Mouse (Mus musculus) ES-E14 (cell line): ENCODE data around the gene Smpd4. TPM values are rescaled to one million over a fixed set of nuclear protein-coding genes. Genes with fewer than 3 reads are reported as not detected.

Source experiments
- DNase-seq: peaks from one replicate; pipeline ENCODE4 v3.0.0-alpha.2; 2013; ENCODE audit warnings: low read depth, low spot score
- H3K27ac ChIP-seq: 2 replicates; pipeline ENCODE4 v1.5.1; 2012; ENCODE audit warnings: low read depth, mild to moderate bottlenecking, low read length, moderate library complexity, mixed read lengths; ENCODE audit not compliant: poor library complexity, insufficient read depth, severe bottlenecking
- H3K36me3 ChIP-seq: 2 replicates; pipeline ENCODE4 v1.6.1; 2012; ENCODE audit warnings: mild to moderate bottlenecking, low read length, moderate library complexity, mixed read lengths; ENCODE audit not compliant: control insufficient read depth, poor library complexity, insufficient read depth, severe bottlenecking
- H3K4me1 ChIP-seq, 2 experiments: fragments of 150-350 bp in 1 of 2; sonication (generic) in 1 of 2; 2 replicates each; pipeline ENCODE4 v1.6.1; 2012; ENCODE audit warnings: low read length in 2 of 2, mild to moderate bottlenecking in 1 of 2, mixed read lengths in 1 of 2; ENCODE audit not compliant: control insufficient read depth in 2 of 2, insufficient read depth in 2 of 2, poor library complexity in 1 of 2
- H3K4me3 ChIP-seq, 2 experiments: fragments of 150-350 bp in 1 of 2; sonication (generic) in 1 of 2; 2 replicates each; pipeline ENCODE4 v1.5.1; 2012; ENCODE audit warnings: low read length in 2 of 2, low read depth in 1 of 2, mild to moderate bottlenecking in 1 of 2, mixed read lengths in 1 of 2; ENCODE audit not compliant: insufficient read depth in 1 of 2, poor library complexity in 1 of 2, severe bottlenecking in 1 of 2
- H3K9ac ChIP-seq: 2 replicates; pipeline ENCODE4 v1.6.1; 2012; ENCODE audit warnings: low read depth, mild to moderate bottlenecking, low read length, mixed read lengths; ENCODE audit not compliant: poor library complexity, insufficient read depth, severe bottlenecking
- H3K9me3 ChIP-seq: fragments of 150-350 bp; sonication (generic); 2 replicates; pipeline ENCODE4 v1.6.1; 2012; ENCODE audit warnings: low read depth, mild to moderate bottlenecking, low read length; ENCODE audit not compliant: control insufficient read depth, insufficient read depth
- CHD2 ChIP-seq: IDR thresholded peaks from 2 replicates; pipeline ENCODE4 v1.6.1; 2014; ENCODE audit warnings: mild to moderate bottlenecking, low read depth, low read length, inconsistent platforms
- HCFC1 ChIP-seq: IDR thresholded peaks from 2 replicates; pipeline ENCODE4 v1.6.1; 2012; ENCODE audit warnings: low read length, inconsistent platforms, borderline replicate concordance; ENCODE audit not compliant: insufficient read depth
- MAFK ChIP-seq: IDR thresholded peaks from 2 replicates; pipeline ENCODE4 v1.6.1; 2014; ENCODE audit warnings: mild to moderate bottlenecking, low read depth, low read length, inconsistent platforms; ENCODE audit not compliant: insufficient read depth
- ZC3H11A ChIP-seq: IDR thresholded peaks from 2 replicates; pipeline ENCODE4 v1.6.1; 2012; ENCODE audit warnings: low read depth, mild to moderate bottlenecking, inconsistent platforms, low read length, borderline replicate concordance
- ZNF384 ChIP-seq: IDR thresholded peaks from 2 replicates; pipeline ENCODE4 v1.6.1; 2012; ENCODE audit warnings: low read depth, low read length, inconsistent platforms
- in situ Hi-C, 2 experiments: fragments of 600-800 bp; cut with MboI; formaldehyde crosslinking; loops; one replicate each; pipeline ENCODE4 v1.15.1; 2025; ENCODE audit warnings: low sequenced_read_pairs in 2 of 2, inconsistent platforms in 1 of 2; ENCODE audit not compliant: unreplicated experiment in 2 of 2
- total RNA-seq: library from RNA; depleted of rRNA; stranded (reverse); fragments of 300-350 nt; gene quantifications from 2 replicates; pipeline ENCODE4 v1.2.3, GENCODE M21; 2012

Smpd4 gene
- total RNA-seq, 1 experiment: 123 TPM

DNA sequence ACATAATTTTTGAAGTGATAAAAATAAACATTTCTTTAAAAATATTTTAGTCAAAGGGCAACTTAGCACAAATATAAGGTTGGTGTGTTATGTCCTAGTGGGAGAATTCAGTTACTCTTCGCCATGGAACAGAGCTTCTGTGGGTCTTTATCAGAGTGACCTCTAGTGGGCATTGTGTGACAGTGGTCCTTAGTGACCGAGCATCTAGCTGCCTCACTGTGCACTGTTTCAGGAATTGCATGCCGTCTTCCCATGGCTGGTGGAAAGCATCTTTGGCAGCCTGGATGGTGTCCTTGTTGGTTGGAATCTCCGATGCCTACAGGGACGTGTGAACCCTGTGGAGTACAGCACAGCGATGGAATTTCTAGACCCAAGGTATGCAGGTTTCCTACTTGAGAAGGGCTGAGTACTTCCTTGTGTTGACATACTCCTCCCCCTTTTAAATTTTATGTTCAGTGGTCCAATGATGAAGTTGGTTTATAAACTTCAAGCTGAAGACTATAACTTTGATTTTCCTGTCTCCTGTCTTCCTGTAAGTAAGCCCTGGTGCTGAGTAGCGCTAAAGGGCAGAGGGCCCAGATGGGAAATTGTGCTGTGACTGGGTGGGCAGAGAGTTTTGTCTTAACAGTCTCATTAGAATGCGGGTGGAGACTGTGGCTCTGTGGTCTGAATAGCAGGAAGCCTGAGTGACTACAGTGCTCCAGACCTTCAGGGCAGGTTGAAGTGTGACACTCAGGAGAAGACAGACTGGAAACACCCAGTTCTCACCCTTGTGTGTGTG is 6.5 kb downstream of the Smpd4 start:
- in situ Hi-C loops: no loop called here
- no peak for DNase-seq
- Histone ChIP-seq H3K9me3 (no peaks in the 10 kb centered on the region), H3K27ac (no peak overlapping the region), H3K4me3 (no peak overlapping the region), H3K4me1 (no peaks in the 10 kb centered on the region; a peak in 1 of 4 replicates), H3K36me3 (peaks cover 43% of the 10 kb centered on the region), H3K9ac (no peak overlapping the region)
- TF ChIP-seq CHD2: no peak
- TF ChIP-seq ZNF384: no peak

DNA sequence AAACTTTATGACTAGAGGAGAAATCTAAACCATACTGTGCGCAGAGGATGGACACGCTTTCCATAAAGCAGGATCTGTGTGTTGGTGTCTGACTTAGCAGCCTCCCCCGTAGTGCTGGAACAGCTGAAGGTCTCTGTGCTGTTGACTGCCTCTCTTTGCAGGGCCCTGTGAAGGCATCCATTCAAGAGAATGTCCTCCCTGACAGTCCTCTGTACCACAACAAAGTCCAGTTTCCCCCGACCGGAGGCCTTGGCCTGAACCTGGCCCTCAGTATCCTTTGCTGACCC is 7.1 kb downstream of the Smpd4 start:
- in situ Hi-C loops: no loop called here
- Histone ChIP-seq H3K27ac (no peak overlapping the region), H3K4me1 (no peaks in the 10 kb centered on the region; a peak in 1 of 4 replicates), H3K4me3 (no peak overlapping the region), H3K9me3 (no peaks in the 10 kb centered on the region), H3K36me3 (peaks cover 43% of the 10 kb centered on the region), H3K9ac (no peak overlapping the region)
- DNase-seq: no peak
- TF ChIP-seq HCFC1 (no peak), ZC3H11A (no peak), ZNF384 (no peak), MAFK (no peak), CHD2 (no peak)

DNA sequence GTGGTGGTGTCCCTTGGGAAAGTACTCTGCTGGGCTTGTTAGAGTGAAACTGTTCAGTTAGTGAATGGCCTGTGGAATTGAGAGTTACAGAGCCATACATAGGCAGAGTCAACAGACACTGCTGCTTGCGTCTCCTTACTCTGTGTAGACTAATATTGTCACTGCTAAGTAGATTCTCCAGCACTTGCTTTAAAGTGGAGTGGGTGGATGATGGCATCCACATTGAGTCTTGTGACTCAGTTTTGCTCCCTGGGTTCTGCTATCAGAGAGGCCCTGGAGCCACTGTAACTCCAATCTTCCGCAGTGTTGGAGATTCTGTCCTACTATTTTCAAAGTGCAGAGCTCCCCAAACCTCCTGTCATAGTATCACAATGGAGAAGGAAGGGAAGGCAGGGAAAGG is 13.4 kb downstream of the Smpd4 start:
- in situ Hi-C loops: no loop called here
- no peak for TF ChIP-seq HCFC1
- TF ChIP-seq MAFK: no peak
- TF ChIP-seq CHD2: no peak
- TF ChIP-seq ZC3H11A: no peak
- TF ChIP-seq ZNF384: no peak
- peaks cover 43% of the 10 kb centered on the region for H3K36me3 ChIP-seq

DNA sequence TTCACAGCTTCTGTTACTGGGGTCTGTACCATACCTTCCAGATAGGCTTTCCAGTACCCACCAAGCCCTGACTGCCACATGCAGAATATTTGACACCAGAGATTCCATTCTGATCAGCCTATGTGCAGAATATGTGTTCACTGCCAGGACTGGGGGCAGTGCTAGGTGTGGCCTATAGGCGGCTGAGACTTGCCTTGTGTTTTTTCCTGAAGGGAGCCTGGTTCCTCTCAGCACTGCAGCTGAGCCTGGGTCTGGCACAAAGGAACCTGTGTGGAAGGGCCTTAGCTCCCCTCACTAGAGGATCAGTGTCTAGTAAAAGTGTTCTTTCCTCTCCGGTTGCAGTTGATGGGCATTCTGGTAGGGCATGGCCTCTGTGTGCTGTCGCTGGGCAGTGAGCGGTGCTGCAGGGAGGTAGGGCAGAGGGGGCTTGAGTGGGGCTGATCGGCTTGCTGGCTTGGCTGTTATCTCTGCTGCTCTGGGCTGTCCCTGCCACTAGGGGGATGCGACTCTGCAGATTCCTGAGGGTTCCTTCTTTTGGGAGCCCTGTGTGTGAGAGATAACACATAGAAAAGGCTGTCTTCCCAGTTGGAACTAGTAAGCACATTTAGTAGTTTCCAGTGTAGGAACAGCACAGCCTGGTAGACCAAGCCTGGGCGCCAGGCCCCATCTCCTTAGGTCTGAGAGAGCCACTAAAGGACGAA is 14.5 kb downstream of the Smpd4 start:
- no peaks in the 10 kb centered on the region for H3K9me3 ChIP-seq
- no peak overlapping the region for H3K9ac ChIP-seq
- H3K27ac ChIP-seq: no peak overlapping the region
- H3K36me3 ChIP-seq: peaks cover 45% of the 10 kb centered on the region
- TF ChIP-seq MAFK (no peak), ZC3H11A (no peak), CHD2 (no peak), HCFC1 (no peak), ZNF384 (no peak)
- H3K4me3 ChIP-seq: no peak overlapping the region
- in situ Hi-C loops: no loop called here
- no peak for DNase-seq
- no peaks in the 10 kb centered on the region for H3K4me1 ChIP-seq

More for the DNA sequence above, 13.4 kb downstream of the Smpd4 start:
- no peak overlapping the region for H3K9ac ChIP-seq
- no peaks in the 10 kb centered on the region for H3K9me3 ChIP-seq
- H3K27ac ChIP-seq: no peak overlapping the region
- H3K4me3 ChIP-seq: no peak overlapping the region
- DNase-seq: no peak
- no peaks in the 10 kb centered on the region for H3K4me1 ChIP-seq
